Mouse (Mus musculus): Measurements from ENCODE around the gene Gm16867.
"Not testable (repeated sequence)": the region's sequence is repeated elsewhere in the genome, so short reads cannot be mapped to it uniquely, and the experiment has no call there.

The Gm16867 gene

DNA sequence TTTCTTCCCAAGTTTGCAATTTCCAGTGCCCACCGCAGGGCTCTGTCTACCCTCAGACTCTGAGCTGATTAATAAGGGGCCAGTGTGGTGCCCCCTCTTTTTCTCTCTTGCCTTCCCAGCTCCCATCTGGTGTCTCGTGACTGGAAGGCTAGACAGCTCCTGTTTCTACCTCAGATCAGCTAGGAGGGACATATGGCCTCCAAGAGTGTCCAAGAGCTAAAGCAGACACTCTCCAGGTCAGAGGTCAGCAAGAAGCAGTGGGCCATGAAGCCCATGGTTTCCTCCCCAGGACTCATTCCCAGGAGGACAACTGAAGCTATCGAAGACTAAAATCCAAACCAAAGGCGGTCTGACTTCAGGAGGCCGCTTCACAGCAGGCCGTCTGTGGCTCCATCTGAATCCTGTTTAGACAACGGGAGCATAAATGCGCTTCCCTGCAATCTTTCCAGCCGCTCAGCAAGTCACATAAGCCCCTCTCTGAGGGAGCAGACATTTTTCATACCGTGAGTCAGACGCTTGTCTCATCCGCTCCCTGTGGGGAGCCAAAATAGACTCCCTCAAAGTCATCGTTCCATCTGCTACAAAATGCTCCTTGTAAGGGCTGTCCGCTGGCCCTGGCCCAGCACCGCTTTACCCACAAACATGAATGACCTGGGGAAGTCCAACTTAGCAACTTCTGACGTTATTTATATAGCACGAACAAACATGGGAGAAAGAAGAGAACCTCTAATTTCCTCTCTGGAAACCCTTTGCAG is 35.4 kb downstream of the Gm16867 start:
- not testable (repeated sequence) for DNase-seq (ENCODE audit: low spot score in 2 of 2)

DNA sequence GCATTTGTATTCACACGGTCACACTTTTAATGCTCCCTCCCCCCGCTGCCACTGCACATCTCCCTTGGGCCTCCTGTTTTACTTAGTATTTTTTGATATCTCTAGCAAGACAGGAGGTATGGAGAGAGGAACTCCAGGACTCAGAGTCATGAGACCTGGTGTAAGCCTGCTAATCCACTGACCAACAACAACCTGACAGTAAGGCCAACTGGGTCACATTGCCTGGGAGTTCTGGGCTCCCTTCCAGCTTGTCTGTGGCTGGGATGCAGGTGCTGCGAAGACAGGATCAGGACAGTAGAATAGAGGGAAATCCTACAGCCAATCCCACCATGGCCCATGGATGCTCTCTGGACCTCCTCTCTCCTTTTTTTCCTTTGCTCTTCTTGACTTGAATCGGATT is 38.7 kb downstream of the Gm16867 start:
- not testable (repeated sequence) for DNase-seq (ENCODE audit: low spot score in 2 of 2)

DNA sequence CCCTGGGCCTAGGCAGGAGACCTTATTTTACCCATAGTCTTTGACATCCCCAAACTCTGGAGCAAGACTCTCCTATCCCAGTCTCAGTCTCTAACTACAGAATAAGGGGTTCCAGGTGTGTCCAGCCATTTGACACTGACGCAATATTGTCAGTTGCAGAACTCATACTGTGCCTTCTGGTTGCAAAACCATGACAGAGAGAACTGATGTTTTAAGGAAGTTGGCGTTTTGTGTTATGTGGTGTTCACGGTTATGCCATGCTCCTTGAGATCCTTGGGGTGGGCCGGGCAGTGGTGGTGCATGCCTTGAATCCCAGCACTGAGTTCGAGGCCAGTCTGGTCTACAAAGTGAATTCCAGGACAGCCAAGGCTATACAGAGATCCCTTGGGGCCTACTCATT is 45.5 kb downstream of the Gm16867 start:
- DNase-seq (ENCODE audit: low spot score in 2 of 2): not testable (repeated sequence)

DNA sequence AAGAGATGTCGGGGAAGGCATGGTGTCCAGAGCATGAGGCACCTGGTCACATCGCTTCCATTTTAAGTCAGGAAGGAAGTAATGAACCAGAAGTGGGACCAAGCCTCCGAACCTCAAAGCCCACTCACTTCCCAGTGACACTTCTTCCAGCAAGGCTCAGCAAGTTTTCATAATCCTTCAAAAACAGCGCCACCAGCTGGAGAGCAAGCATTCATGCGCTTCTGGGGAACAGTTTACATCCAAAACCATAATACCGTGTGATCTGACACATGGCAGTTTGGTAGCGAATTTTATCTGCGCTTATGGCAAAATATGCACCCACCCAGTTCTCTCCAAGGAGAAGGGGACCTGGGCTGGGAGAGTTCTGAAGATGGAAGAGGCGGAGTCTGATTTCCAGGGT is 48.5 kb downstream of the Gm16867 start:
- DNase-seq (ENCODE audit: low spot score in 2 of 2): not testable (repeated sequence)

DNA sequence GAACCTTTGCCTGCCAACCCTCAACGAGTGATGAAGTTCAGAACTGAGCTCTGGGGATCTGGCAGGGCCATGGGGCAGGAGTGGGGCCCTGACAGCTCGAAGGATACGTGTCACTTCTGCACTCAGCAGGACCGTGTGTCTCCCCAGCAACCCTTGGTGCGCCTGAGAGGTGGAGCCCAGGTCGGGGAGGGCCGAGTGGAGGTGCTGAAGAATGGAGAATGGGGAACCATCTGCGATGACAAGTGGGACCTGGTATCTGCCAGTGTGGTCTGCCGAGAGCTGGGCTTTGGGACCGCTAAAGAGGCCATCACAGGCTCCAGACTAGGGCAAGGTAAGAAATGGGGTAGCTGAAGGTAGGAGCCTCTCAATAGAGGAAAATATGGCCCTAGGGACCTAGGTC is 54.3 kb downstream of the Gm16867 start:
- DNase-seq (ENCODE audit: low spot score in 2 of 2): not testable (repeated sequence)

DNA sequence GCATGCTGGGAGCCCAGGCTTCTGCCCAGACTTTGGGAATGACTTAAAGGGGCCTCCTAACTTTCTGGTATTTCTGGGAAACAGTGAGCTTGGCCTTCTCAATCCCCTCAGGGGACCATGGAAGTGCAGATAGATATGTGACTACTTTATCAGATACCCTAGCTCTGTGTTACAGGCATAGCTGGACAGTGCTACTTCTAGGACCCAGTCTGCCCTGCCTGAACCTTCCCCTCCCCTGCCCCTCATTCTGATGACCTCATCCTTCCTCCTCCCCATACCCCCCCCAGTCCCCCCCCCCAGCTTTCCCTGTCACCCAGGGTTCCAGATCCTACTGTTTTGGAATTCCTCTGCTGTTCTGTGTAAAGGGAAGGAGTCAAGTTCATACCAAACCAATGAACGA is 56.2 kb downstream of the Gm16867 start:
- DNase-seq (ENCODE audit: low spot score in 2 of 2): not testable (repeated sequence)

DNA sequence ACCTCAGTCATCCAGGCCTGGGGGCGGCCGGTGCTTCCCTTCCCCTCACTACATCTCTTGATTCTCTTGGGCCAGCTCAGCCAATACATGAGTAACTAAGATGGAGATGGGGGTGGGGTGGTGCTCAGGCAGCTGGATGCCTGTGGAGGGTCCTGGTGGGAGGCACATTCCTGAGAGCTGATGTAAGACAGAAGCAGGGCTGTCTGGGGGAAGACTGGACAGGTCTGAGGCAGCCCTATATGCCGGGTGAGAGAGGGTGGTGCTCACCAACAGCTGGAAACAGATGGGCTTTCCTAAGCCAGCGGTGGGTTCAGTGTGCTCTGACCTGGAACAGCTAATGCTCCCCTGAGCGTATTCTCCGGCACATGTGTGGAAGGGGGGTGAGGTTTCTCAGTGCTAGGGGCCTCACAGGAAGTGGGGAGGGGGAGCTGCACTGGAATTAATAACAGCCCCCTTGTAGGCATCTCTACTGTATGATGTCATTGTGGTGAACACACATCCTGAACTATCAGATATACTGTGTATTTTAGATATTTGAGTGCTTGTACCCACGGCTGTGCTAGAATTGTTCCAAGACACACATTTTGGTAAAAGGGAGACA is 60.0 kb downstream of the Gm16867 start:
- DNase-seq (ENCODE audit: low spot score in 2 of 2): not testable (repeated sequence)

DNA sequence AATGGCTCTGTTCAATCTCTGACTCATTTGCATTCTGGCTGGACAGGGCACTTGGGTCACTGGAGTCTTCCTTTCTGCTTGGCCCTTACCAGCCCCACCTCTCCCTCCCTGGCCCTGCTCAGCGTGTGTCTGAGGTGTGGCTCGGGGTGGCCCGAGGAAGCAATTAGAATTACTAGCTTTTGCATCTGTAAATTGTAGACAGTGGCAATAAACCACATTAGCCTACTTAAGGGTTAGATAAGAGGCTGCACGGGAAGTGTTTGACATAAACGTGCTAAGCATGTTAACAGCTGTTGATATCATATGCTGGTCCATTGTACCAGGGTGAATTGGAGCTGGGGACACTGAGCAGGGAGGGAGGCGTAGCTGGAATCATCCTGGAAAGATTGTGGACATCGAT is 62.2 kb downstream of the Gm16867 start:
- not testable (repeated sequence) for DNase-seq (ENCODE audit: low spot score in 2 of 2)

DNA sequence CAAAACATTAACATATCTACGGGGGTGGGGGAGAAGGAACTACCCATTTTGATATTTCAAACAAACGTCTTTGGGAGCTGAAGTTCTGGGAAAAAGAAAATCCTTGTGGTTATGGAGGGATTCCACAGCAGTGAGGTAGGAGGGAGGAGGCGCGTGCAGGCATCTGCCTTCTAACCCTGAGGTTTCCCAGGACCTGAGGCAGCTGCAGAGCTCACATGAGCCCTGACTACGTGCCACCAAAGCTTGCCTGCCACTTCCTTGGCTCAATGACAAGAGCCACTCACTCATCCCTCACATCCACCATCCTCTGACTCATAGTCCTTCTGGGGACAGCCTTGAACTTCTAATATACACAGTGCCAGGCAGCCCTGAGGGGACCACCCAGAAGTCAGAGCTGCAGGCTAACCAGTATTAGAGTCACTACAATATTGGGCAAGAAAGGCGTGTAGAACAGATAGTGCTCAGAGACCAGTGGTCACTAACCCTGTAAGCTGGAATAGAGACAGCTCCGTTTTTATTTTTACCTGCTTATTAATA is 64.4 kb downstream of the Gm16867 start:
- not testable (repeated sequence) for DNase-seq (ENCODE audit: low spot score in 2 of 2)

DNA sequence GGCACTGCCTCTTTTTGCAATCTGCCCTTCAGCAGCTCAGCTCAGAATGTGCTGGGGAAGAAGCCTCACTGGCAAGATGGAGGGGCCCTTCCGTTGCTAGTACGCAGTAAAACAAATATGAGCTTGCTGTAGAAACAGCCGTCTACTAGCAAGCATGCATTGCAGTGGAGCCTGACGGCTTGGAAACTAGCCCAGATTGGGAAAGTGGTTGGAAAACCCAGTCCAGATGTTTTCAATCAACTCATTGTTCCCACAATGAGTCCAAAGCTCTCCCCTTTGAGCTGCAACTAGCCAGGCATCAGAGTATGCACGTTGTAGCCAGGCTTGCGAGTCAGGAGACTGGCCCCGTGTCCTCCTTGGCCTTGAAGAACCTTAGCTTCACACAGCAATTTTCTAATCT is 82.2 kb downstream of the Gm16867 start:
- not testable (repeated sequence) for DNase-seq (ENCODE audit: low spot score in 2 of 2)

DNA sequence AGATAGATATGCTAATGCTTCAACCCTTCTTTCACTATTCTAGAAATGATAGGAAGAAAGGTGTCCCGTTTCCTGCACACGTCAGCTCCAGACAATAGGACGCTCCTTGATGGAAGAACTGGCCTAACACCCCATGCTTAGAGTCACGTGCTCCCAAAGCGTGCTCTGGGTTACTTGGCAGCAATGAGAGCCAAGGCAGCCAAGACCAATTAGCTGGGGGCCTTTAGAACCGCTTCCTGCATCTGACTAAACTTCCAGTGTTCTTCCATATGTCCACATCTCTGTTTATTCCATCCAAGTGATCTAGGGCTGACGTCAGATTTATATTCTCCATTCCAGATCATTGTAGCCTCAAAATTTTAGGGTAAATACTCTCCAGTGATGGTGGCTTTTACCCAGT is 85.6 kb downstream of the Gm16867 start:
- not testable (repeated sequence) for DNase-seq (ENCODE audit: low spot score in 2 of 2)
